Mouse (Mus musculus) hindbrain, postnatal 0 days (tissue): Measurements from ENCODE around the gene A930009A15Rik. TPM values are rescaled to one million over a fixed set of nuclear protein-coding genes. Genes with fewer than 3 reads are reported as not detected.

Source experiments
- ATAC-seq: fragments of 200-750 bp; cut with Nextera tagmentation; 2 replicates; pipeline ENCODE4 v1.8.0; 2017; ENCODE audit warnings: mild to moderate bottlenecking, moderate TSS enrichment, moderate library complexity
- DNase-seq: peaks from one replicate; pipeline ENCODE4 v3.0.0-alpha.2; 2015; ENCODE audit warnings: low spot score
- H3K27ac ChIP-seq: fragments of 300-500 bp; sonication (generic); 2 replicates; pipeline ENCODE4 v1.5.1; 2014; ENCODE audit warnings: mild to moderate bottlenecking
- H3K27me3 ChIP-seq: fragments of 300-500 bp; sonication (generic); 2 replicates; pipeline ENCODE4 v1.6.1; 2014; ENCODE audit warnings: low read length, mixed read lengths; ENCODE audit not compliant: insufficient read depth
- H3K36me3 ChIP-seq: fragments of 300-500 bp; sonication (generic); 2 replicates; pipeline ENCODE4 v1.6.1; 2014; ENCODE audit warnings: low read length, mixed read lengths; ENCODE audit not compliant: insufficient read depth
- H3K4me1 ChIP-seq: fragments of 300-500 bp; sonication (generic); 2 replicates; pipeline ENCODE4 v1.6.1; 2014; ENCODE audit warnings: antibody characterized with exemption, low read length, mixed read lengths; ENCODE audit not compliant: insufficient read depth
- H3K4me2 ChIP-seq: fragments of 300-500 bp; sonication (generic); 2 replicates; pipeline ENCODE4 v1.6.1; 2014; ENCODE audit warnings: low read depth, mild to moderate bottlenecking, low read length, moderate library complexity, mixed read lengths
- H3K4me3 ChIP-seq: fragments of 300-500 bp; sonication (generic); 2 replicates; pipeline ENCODE4 v1.5.1; 2014; ENCODE audit warnings: low read length
- H3K9ac ChIP-seq: fragments of 300-500 bp; sonication (generic); replicated peaks from 2 replicates; pipeline ENCODE4 v1.6.1; 2014; ENCODE audit warnings: mild to moderate bottlenecking, low read length, moderate library complexity, mixed read lengths
- H3K9me3 ChIP-seq: fragments of 300-500 bp; sonication (generic); 2 replicates; pipeline ENCODE4 v1.6.1; 2016; ENCODE audit warnings: low read length, mixed read lengths
- CTCF ChIP-seq: IDR thresholded peaks from 2 replicates; pipeline ENCODE4 v1.5.1; 2016; ENCODE audit warnings: antibody characterized with exemption, control low read depth, low read depth
- WGBS: fragments of 180-500 bp; shearing (Covaris S2); extraction: QIAGEN DNeasy Blood & Tissue Kit; methylation state at CpG from one replicate; pipeline ENCODE4 v1.1.7; 2014; 5-methylcytosine and 5-hydroxymethylcytosine counted together
- polyA plus RNA-seq: library from polyadenylated mRNA; unstranded; fragments of >200 nt; fragmentation: Nextera tagmentation; extraction: Ambion mirVana; gene quantifications from 2 replicates; pipeline ENCODE4 v1.2.1, GENCODE M21; 2015
- total RNA-seq: library from RNA; depleted of rRNA; stranded (reverse); fragments of >200 nt; gene quantifications from 2 replicates; pipeline ENCODE4 v1.2.3, GENCODE M21; 2014

A930009A15Rik gene
- total and polyA plus RNA-seq, 2 experiments from 2014 or later = 4.0 TPM; not detected in 1

DNA sequence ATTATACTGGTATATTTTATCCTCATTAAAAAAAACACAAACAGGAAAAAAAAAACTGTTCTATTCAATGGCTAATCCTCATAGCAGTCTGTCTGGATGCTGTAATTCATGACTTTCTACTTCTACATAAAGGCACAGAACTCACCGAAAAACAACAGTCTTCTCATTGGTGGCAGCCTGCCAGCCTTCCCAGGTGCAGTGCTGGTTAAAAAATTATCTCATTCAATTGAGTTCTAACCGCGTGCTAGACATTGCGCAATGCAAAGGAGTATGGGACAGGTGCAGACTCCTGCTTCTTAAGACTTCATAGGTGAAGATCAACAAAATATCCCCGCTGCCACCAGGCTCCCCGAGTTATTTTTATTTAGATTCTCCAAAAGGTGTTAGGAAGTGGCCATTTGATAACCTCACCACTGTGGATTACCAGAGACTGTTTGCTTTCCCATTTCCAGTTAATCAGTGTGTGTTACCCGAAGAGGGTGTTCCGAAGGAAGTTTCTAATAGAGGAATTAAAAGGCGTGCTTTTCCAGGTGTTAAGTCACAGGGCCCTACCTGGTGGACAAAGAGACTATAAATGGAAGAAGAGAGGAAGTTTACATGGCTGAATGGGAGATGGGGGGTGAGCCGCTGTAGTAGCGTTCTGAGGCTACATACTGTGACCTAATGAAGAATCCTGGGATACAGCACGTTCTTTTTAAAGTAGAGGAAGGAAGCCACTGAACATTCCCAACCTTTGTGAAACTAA, 8.5 kb upstream of the A930009A15Rik start:
- Histone ChIP-seq H3K36me3 (no peaks in the 10 kb centered on the region), H3K4me1 (no peaks in the 10 kb centered on the region), H3K27ac (no peak overlapping the region), H3K27me3 (no peaks in the 10 kb centered on the region), H3K9ac (no peak overlapping the region), H3K4me3 (no peak overlapping the region), H3K9me3 (no peaks in the 10 kb centered on the region), H3K4me2 (no peak overlapping the region)
- ATAC-seq (no peak), DNase-seq (peak; percentile 40)
- WGBS = 64% methylated on average over 12 of the region's 12 CpGs
- TF ChIP-seq CTCF = no peak

DNA sequence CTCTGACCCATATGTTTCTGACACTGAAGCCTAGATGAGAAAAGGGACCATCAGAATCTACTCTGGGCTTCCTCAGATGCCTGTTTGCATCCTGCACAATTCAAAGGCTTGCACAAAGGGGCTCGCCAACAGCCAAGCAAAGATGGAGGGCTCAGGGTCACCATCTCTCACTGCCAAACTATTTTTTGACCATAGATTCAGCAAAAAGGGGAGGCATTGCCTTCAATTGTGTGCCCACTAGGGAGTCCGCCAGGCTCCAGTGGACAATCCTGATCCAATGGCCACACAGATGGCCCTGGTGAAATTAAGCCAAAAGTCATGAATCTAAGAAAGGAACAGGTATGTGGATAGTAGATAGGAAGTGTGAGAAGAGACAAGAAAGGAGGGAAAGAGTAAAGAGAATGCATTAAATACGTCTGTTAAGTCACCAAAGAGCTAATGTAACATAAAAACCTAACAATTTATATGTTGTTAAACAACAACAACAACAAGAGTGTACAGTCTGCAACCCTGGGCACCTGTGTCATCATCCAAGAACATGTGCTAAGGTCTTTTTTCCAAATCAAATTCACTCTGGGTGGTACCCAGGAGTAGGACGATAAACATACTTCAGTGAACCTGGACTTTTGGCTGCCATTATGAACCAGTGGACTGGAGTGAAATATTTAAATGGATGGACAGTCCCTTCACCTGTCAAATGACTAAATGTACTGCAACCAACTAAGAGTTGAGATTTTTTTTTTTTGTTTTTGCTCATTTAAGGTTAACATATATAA, 6.7 kb upstream of the A930009A15Rik start:
- no peak overlapping the region for H3K4me2 ChIP-seq
- no peaks in the 10 kb centered on the region for H3K36me3 ChIP-seq
- H3K4me1 ChIP-seq = no peaks in the 10 kb centered on the region
- ATAC-seq (no peak), DNase-seq (no peak)
- H3K27me3 ChIP-seq = no peaks in the 10 kb centered on the region
- no peaks in the 10 kb centered on the region for H3K9me3 ChIP-seq
- no peak overlapping the region for H3K4me3 ChIP-seq
- H3K27ac ChIP-seq = no peak overlapping the region
- TF ChIP-seq CTCF = no peak
- H3K9ac ChIP-seq = no peak overlapping the region
- 85% methylated on average over 4 of the region's 4 CpGs for WGBS

- H3K36me3 ChIP-seq = no peaks in the 10 kb centered on the region
- no peak overlapping the region for H3K4me2 ChIP-seq
- H3K9ac ChIP-seq = no peak overlapping the region
- H3K4me3 ChIP-seq = no peak overlapping the region
- no peaks in the 10 kb centered on the region for H3K4me1 ChIP-seq
- 69% methylated on average over 5 of the region's 5 CpGs for WGBS
- H3K27ac ChIP-seq = no peak overlapping the region
- no peak for DNase-seq
- no peaks in the 10 kb centered on the region for H3K9me3 ChIP-seq
- no peak for TF ChIP-seq CTCF
- H3K27me3 ChIP-seq = no peaks in the 10 kb centered on the region
- no peak for ATAC-seq
Observed at GRCm38 (mm10) chr10:115563961-115564360, 5.8 kb upstream of the A930009A15Rik start.

- Histone ChIP-seq H3K4me3 (0 out of 2 replicates have a peak overlapping the region, but pooled peaks have one; percentile 6), H3K36me3 (no peaks in the 10 kb centered on the region), H3K4me2 (peak overlapping the region; percentile 33), H3K4me1 (no peaks in the 10 kb centered on the region), H3K27ac (peak overlapping the region; percentile 66), H3K9me3 (no peaks in the 10 kb centered on the region), H3K9ac (no peak overlapping the region; the same call in 1 of the 2 replicates), H3K27me3 (no peaks in the 10 kb centered on the region)
- ATAC-seq (no peak), DNase-seq (no peak)
- no peak for TF ChIP-seq CTCF
- 54% methylated on average over 2 of the region's 2 CpGs for WGBS
Observed at GRCm38 (mm10) chr10:115570577-115570976, 791 bp downstream of the A930009A15Rik start.

GRCm38 (mm10) chr10:115571317-115571716, 1.5 kb downstream of the A930009A15Rik start:
- no peak for TF ChIP-seq CTCF
- H3K9me3 ChIP-seq = no peaks in the 10 kb centered on the region
- ATAC-seq = peak; percentile 85
- H3K9ac ChIP-seq = no peak overlapping the region
- H3K27ac ChIP-seq = peak overlapping the region; percentile 66; the same call in 1 of the 2 replicates
- peak overlapping the region; percentile 33; the same call in 1 of the 2 replicates for H3K4me2 ChIP-seq
- peak; percentile 83 for DNase-seq
- H3K4me3 ChIP-seq = no peak overlapping the region
- 13% methylated on average over 6 of the region's 6 CpGs for WGBS
- H3K4me1 ChIP-seq = no peaks in the 10 kb centered on the region
- no peaks in the 10 kb centered on the region for H3K27me3 ChIP-seq
- no peaks in the 10 kb centered on the region for H3K36me3 ChIP-seq

DNA sequence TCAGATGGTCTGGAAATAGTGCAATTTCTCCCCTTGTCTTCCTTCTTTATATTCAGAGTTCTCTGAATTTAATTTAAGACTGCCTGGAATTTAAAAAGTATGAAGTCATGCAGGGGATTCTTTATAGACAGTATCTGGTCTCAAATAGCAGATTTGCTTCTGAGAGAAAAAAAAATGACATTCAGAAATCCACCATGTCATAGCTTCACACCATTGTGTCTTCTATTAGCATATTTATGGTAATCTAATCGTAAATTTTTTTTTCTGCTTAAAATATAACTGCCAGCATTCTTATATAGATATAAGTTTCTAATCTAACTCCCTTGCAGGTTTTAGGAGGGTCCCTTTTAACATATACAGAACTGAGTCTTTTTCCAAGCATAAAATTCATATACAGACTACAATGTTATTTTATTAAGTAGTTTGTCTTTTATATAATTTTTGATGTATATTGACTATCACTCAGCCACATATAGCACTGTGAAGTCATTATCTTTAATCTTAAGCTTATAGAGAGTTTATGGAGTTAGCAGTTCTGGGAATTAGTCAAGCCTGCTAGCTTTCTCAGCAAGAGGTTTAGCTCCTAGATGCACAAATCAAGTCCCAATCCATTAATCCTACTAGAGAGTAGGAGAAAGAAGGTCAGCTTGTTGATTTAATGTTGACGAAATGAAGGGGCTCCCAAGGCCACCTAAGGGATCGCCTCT, 2.1 kb downstream of the A930009A15Rik start:
- H3K36me3 ChIP-seq = no peaks in the 10 kb centered on the region
- peak overlapping the region; percentile 66; the same call in 1 of the 2 replicates for H3K27ac ChIP-seq
- DNase-seq = no peak
- H3K9me3 ChIP-seq = no peaks in the 10 kb centered on the region
- TF ChIP-seq CTCF = no peak
- H3K4me1 ChIP-seq = no peaks in the 10 kb centered on the region
- no peak for ATAC-seq
- H3K4me3 ChIP-seq = no peak overlapping the region
- H3K27me3 ChIP-seq = no peaks in the 10 kb centered on the region
- 22% methylated on average over 3 of the region's 3 CpGs for WGBS
- no peak overlapping the region for H3K9ac ChIP-seq
- H3K4me2 ChIP-seq = peak overlapping the region; percentile 33; the same call in 1 of the 2 replicates
